Mouse (Mus musculus): ENCODE results near the gene Olfr697. TPM values are rescaled to one million over a fixed set of nuclear protein-coding genes. Genes with fewer than 3 reads are reported as not detected.

Gene Olfr697
- not detected in 2 replicates for total RNA-seq (2023)

DNA sequence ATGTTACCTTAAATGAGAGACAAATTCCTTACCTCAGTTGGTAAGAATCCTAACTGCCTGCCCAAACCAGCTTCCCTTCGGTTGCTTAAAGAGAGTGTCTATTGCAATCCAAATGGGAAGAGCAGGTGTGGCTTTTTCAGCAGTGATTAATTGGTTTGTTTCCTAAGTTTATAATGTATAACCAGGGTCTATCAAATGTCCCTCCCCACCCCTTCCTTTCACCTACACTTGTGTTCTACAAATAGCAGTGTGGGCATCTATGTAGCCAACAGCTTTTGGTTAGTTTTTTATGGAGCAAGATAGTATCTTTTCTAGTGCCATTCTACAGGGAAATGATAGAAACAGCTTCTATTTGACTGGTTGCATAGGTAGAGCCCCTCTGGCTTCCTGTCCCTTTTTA, at the start of gene Olfr697:
TSS of gene Olfr697 (minus strand) at position 101 of the 400 bp plus-strand sequence.

GRCm38 (mm10) chr7:106755297-106755696, 13.1 kb upstream of the Olfr697 start, which contains the start of gene Olfr698:
Olfr698 (minus strand) TSS chr7:106755397.

GRCm38 (mm10) chr7:106716296-106716695, 25.9 kb downstream of the Olfr697 start, which contains the start of gene Olfr695:
Olfr695 (minus strand) TSS chr7:106716396.

DNA sequence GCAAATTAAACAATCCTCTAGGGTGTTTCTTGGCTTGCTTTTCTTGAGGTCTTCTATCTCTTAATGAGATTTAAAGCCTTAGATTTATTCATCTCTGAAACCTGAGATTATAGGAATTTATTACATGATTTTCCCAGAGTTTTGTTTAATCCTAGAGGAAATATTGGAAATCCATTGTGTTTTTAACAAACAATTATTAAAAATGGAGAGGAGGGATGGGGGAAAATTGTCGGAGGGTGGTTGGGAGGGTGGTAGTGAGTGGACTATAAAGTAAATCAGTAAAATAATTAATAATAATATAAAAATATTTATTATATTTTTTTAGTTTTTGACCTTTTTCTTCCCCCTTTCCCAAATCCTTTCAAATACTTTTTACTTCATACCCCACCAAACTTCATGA, 50.5 kb downstream of the Olfr697 start, which contains the start of gene Olfr694:
TSS of gene Olfr694 (minus strand) at position 101 of the 400 bp plus-strand sequence.

Other genes starting within 250 kb of the Olfr697 start
- gene Olfr693, start 61.9 kb downstream of the Olfr697 start, total RNA-seq (2023): not detected in 2 replicates
- gene Olfr694, start 50.6 kb downstream of the Olfr697 start, total RNA-seq (2023): not detected in 2 replicates
- gene Olfr695, start 26.0 kb downstream of the Olfr697 start, total RNA-seq (2023): not detected in 2 replicates
- gene Olfr698, start 13.0 kb upstream of the Olfr697 start, total RNA-seq (2023): not detected in 2 replicates
- gene Olfr699, start 50.8 kb upstream of the Olfr697 start, total RNA-seq (2023): not detected in 2 replicates
- gene Olfr700, start 66.4 kb upstream of the Olfr697 start, total RNA-seq (2023): not detected in 2 replicates
- gene Olfr701, start 71.7 kb upstream of the Olfr697 start, total RNA-seq (2023): not detected in 2 replicates
- not detected in 2 replicates for gene Olfr702, start 91.5 kb upstream of the Olfr697 start, total RNA-seq (2023)
- gene Olfr703, start 100.9 kb upstream of the Olfr697 start, total RNA-seq (2023): not detected in 2 replicates
- gene Olfr704, start 120.7 kb upstream of the Olfr697 start, total RNA-seq (2023): not detected in 2 replicates
- gene Olfr705, start 134.4 kb upstream of the Olfr697 start, total RNA-seq (2023): not detected in 2 replicates
- gene Olfr706, start 145.7 kb upstream of the Olfr697 start, total RNA-seq (2023): not detected in 2 replicates
- gene Olfr707, start 158.8 kb upstream of the Olfr697 start, total RNA-seq (2023): not detected in 2 replicates
- not detected in 2 replicates for gene Olfr1532-ps1, start 165.6 kb upstream of the Olfr697 start, total RNA-seq (2023)
- gene Olfr709-ps1, start 189.8 kb upstream of the Olfr697 start, total RNA-seq (2023): 0.09 TPM in 1 of 2 replicates, not detected in the other
- not detected in 2 replicates for gene Olfr710, start 205.9 kb upstream of the Olfr697 start, total RNA-seq (2023)
- not detected in 2 replicates for gene Olfr6, start 221.5 kb upstream of the Olfr697 start, total RNA-seq (2023)
- gene Olfr711, start 233.0 kb upstream of the Olfr697 start, total RNA-seq (2023): not detected in 2 replicates